Mouse (Mus musculus) neural tube, embryonic 14.5 days (tissue): Measurements from ENCODE around the gene Olfr47. TPM values are rescaled to one million over a fixed set of nuclear protein-coding genes. Genes with fewer than 3 reads are reported as not detected.

Source experiments
- ATAC-seq: fragments of 200-750 bp; cut with Nextera tagmentation; 2 replicates; pipeline ENCODE4 v1.8.0; 2017; ENCODE audit warnings: low read depth, mild to moderate bottlenecking, moderate TSS enrichment, moderate library complexity
- H3K27ac ChIP-seq: fragments of 300-500 bp; sonication (generic); 2 replicates; pipeline ENCODE4 v1.5.1; 2014; ENCODE audit warnings: low read depth, mild to moderate bottlenecking, control low read depth, low read length, moderate library complexity, mixed read lengths
- H3K27me3 ChIP-seq: fragments of 300-500 bp; sonication (generic); 2 replicates; pipeline ENCODE4 v1.6.1; 2014; ENCODE audit warnings: low read length; ENCODE audit not compliant: control insufficient read depth, insufficient read depth
- H3K36me3 ChIP-seq: fragments of 300-500 bp; sonication (generic); 2 replicates; pipeline ENCODE4 v1.6.1; 2014; ENCODE audit warnings: low read length, mixed read lengths; ENCODE audit not compliant: control insufficient read depth, insufficient read depth
- H3K4me1 ChIP-seq: fragments of 300-500 bp; sonication (generic); 2 replicates; pipeline ENCODE4 v1.6.1; 2014; ENCODE audit warnings: low read length; ENCODE audit not compliant: control insufficient read depth, insufficient read depth
- H3K4me2 ChIP-seq: fragments of 300-500 bp; sonication (generic); 2 replicates; pipeline ENCODE4 v1.6.1; 2014; ENCODE audit warnings: mild to moderate bottlenecking, low read depth, low read length, control low read depth
- H3K4me3 ChIP-seq: fragments of 300-500 bp; sonication (generic); 2 replicates; pipeline ENCODE4 v1.5.1; 2014; ENCODE audit warnings: low read depth, low read length, control low read depth, mixed read lengths
- H3K9ac ChIP-seq: fragments of 300-500 bp; sonication (generic); replicated peaks from 2 replicates; pipeline ENCODE4 v1.6.1; 2014; ENCODE audit warnings: low read depth, mild to moderate bottlenecking, control low read depth, low read length, mixed read lengths
- H3K9me3 ChIP-seq: fragments of 300-500 bp; sonication (generic); 2 replicates; pipeline ENCODE4 v1.6.1; 2016; ENCODE audit warnings: low read length; ENCODE audit not compliant: control insufficient read depth
- WGBS: fragments of 180-500 bp; shearing (Covaris S2); extraction: QIAGEN DNeasy Blood & Tissue Kit; methylation state at CpG from one replicate; pipeline ENCODE4 v1.1.7; 2014; 5-methylcytosine and 5-hydroxymethylcytosine counted together
- polyA plus RNA-seq: library from polyadenylated mRNA; unstranded; fragments of >200 nt; fragmentation: Nextera tagmentation; extraction: Ambion mirVana; gene quantifications from 2 replicates; pipeline ENCODE4 v1.2.1, GENCODE M21; 2014

Gene Olfr47
- polyA plus RNA-seq, 1 experiment from 2014 or later: not detected

- Histone ChIP-seq H3K9me3 (no peaks in the 10 kb centered on the region), H3K4me1 (no peaks in the 10 kb centered on the region), H3K27ac (no peak overlapping the region), H3K4me3 (no peak overlapping the region), H3K27me3 (no peaks in the 10 kb centered on the region), H3K4me2 (no peak overlapping the region), H3K36me3 (no peaks in the 10 kb centered on the region), H3K9ac (no peak overlapping the region)
- WGBS: 62% methylated on average over 7 of the region's 7 CpGs
- no peak for ATAC-seq
Observed at GRCm38 (mm10) chr6:43254193-43254926, 23.0 kb downstream of the Olfr47 start.

GRCm38 (mm10) chr6:43260756-43261155 is 29.4 kb downstream of the Olfr47 start:
- WGBS: 77% methylated on average over 2 of the region's 2 CpGs
- 0 out of 2 replicates have a peak, but pooled peaks cover 4% of the 10 kb centered on the region for H3K27me3 ChIP-seq
- H3K4me1 ChIP-seq: peaks cover 3% of the 10 kb centered on the region; the same call in 1 of the 2 replicates
- no peak overlapping the region for H3K9ac ChIP-seq
- no peak for ATAC-seq
- no peak overlapping the region for H3K4me3 ChIP-seq
- H3K9me3 ChIP-seq: no peaks in the 10 kb centered on the region
- no peak overlapping the region for H3K27ac ChIP-seq
- H3K4me2 ChIP-seq: no peak overlapping the region
- no peaks in the 10 kb centered on the region for H3K36me3 ChIP-seq

- H3K9me3 ChIP-seq: no peaks in the 10 kb centered on the region
- H3K27ac ChIP-seq: no peak within 1 kb of the TSS
- H3K4me2 ChIP-seq: peak within 1 kb of the TSS; percentile 80
- WGBS: 1% methylated on average over 48 of the region's 48 CpGs
- peak; percentile 79 for ATAC-seq
- H3K27me3 ChIP-seq: peaks cover 8% of the 10 kb centered on the region; the same call in 1 of the 2 replicates
- peak within 1 kb of the TSS; percentile 46 for H3K9ac ChIP-seq
- no peaks in the 10 kb centered on the region for H3K36me3 ChIP-seq
- peaks cover 3% of the 10 kb centered on the region; the same call in 1 of the 2 replicates for H3K4me1 ChIP-seq
- peak within 1 kb of the TSS; percentile 43 for H3K4me3 ChIP-seq
Observed at GRCm38 (mm10) chr6:43265363-43266041, 34.2 kb downstream of the Olfr47 start, which contains the start of gene Arhgef5. Gene Arhgef5 (plus strand): TSS chr6:43265582.

GRCm38 (mm10) chr6:43266356-43266755 is 35.0 kb downstream of the Olfr47 start:
- Histone ChIP-seq H3K36me3 (no peaks in the 10 kb centered on the region), H3K4me3 (peak overlapping the region; percentile 43; the same call in 1 of the 2 replicates), H3K9me3 (no peaks in the 10 kb centered on the region), H3K4me2 (peak overlapping the region; percentile 80; the same call in 1 of the 2 replicates), H3K27ac (no peak overlapping the region), H3K9ac (no peak overlapping the region), H3K27me3 (peaks cover 8% of the 10 kb centered on the region; the same call in 1 of the 2 replicates), H3K4me1 (peaks cover 3% of the 10 kb centered on the region; the same call in 1 of the 2 replicates)
- 11% methylated on average over 8 of the region's 8 CpGs for WGBS
- ATAC-seq: no peak; the same call in 1 of the 2 replicates

- no peak for ATAC-seq
- H3K4me1 ChIP-seq: no peaks in the 10 kb centered on the region
Observed at GRCm38 (mm10) chr6:43272597-43272996, 41.3 kb downstream of the Olfr47 start.

GRCm38 (mm10) chr6:43274123-43274522 is 42.8 kb downstream of the Olfr47 start:
- Histone ChIP-seq H3K27me3 (no peaks in the 10 kb centered on the region), H3K9me3 (no peaks in the 10 kb centered on the region), H3K4me2 (no peak overlapping the region), H3K9ac (no peak overlapping the region), H3K27ac (no peak overlapping the region), H3K4me1 (no peaks in the 10 kb centered on the region), H3K4me3 (no peak overlapping the region), H3K36me3 (no peaks in the 10 kb centered on the region)
- WGBS: 87% methylated on average over 4 of the region's 4 CpGs
- ATAC-seq: no peak

More at GRCm38 (mm10) chr6:43272597-43272996, 41.3 kb downstream of the Olfr47 start:
- no peak overlapping the region for H3K27ac ChIP-seq
- H3K9me3 ChIP-seq: no peaks in the 10 kb centered on the region
- no peaks in the 10 kb centered on the region for H3K36me3 ChIP-seq
- H3K27me3 ChIP-seq: no peaks in the 10 kb centered on the region; the same call in 1 of the 2 replicates
- no peak overlapping the region for H3K4me3 ChIP-seq
- H3K4me2 ChIP-seq: no peak overlapping the region
- no peak overlapping the region for H3K9ac ChIP-seq

- ATAC-seq: no peak
- H3K9ac ChIP-seq: no peak overlapping the region
- H3K4me2 ChIP-seq: no peak overlapping the region
- H3K9me3 ChIP-seq: no peaks in the 10 kb centered on the region
- no peaks in the 10 kb centered on the region for H3K27me3 ChIP-seq
- no peak overlapping the region for H3K4me3 ChIP-seq
- no peak overlapping the region for H3K27ac ChIP-seq
- H3K4me1 ChIP-seq: no peaks in the 10 kb centered on the region
- no peaks in the 10 kb centered on the region for H3K36me3 ChIP-seq
Observed at GRCm38 (mm10) chr6:43278247-43278646, 46.9 kb downstream of the Olfr47 start.

GRCm38 (mm10) chr6:43280481-43280880 is 49.2 kb downstream of the Olfr47 start:
- no peak overlapping the region for H3K27ac ChIP-seq
- H3K9me3 ChIP-seq: no peaks in the 10 kb centered on the region
- H3K4me1 ChIP-seq: no peaks in the 10 kb centered on the region
- no peaks in the 10 kb centered on the region for H3K36me3 ChIP-seq
- H3K27me3 ChIP-seq: no peaks in the 10 kb centered on the region
- WGBS: 95% methylated on average over 5 of the region's 5 CpGs
- no peak overlapping the region for H3K4me2 ChIP-seq
- H3K4me3 ChIP-seq: no peak overlapping the region
- H3K9ac ChIP-seq: no peak overlapping the region
- no peak for ATAC-seq
